Mouse (Mus musculus): ENCODE data around the gene Syt16.

GRCm38 (mm10) chr12:74092546-74092945 is 95.1 kb downstream of the Syt16 start:
- TF ChIP-seq CTCF (IDR thresholded peaks at IDR 0.05; ENCODE audit: low read depth): no peak
- no peak for TF ChIP-seq EP300 (IDR thresholded peaks at IDR 0.05; ENCODE audit: low read depth)
